Mouse (Mus musculus) heart, postnatal 36 days (tissue): ENCODE measurements around the gene Smg9. TPM values are rescaled to one million over a fixed set of nuclear protein-coding genes. Genes with fewer than 3 reads are reported as not detected.

Experiments used
- DNase-seq, 2 experiments: peaks; one replicate each; pipeline ENCODE4 v3.0.0; 2021 to 2022
- intact Hi-C: fragments of 180-260 bp; cut with DNase I; formaldehyde crosslinking; loops from one replicate; pipeline ENCODE4 v1.15.1; 2025
- total RNA-seq, 2 experiments: library from RNA; stranded (reverse); gene quantifications; 2 replicates each; pipeline ENCODE4 v1.2.3; 2021

The Smg9 gene
- total RNA-seq, 2 experiments from 2014 or later = 7.1 to 9.6 TPM

DNA sequence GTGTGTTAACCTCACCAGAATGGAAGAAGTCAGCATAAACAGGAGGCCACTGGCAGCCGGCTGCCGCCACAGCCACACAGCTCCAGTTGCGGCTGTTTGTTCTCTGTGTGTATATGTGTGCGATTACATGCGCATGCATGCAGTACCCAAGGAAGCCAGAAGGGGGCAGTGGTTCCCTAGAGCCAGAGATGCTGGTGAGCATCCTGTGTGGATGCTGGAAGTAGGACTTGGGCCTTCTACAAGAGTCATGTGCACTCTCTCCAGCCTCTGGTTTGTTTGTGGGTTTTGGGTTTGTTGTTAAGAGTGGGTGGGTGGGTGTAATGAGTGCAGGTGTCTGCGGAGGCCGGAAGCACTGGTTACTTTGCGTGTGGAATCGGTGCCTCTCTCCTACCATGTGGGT, 3.4 kb downstream of the Smg9 start:
- DNase-seq = no peak
- intact Hi-C loops = loop anchor here (10.0 kb wide), 1 partner anchor 268 kb away; the partner anchor contains the start of gene Zfp235

DNA sequence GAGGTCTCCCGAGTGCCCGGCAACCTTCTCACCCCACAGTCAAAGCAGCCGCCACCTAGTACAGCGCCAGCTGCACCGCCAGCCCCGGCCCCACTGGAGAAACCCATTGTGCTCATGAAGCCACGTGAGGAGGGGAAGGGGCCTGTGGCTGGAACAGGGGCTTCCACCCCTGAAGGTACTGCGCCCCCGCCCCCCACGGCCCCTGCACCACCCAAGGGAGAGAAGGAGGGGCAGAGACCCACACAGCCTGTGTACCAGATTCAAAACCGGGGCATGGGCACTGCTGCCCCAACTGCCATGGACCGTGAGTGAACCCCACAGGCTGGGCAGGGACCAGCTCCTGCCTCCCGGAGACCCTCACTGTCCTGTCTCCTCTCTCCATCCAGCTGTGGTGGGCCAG, 6.2 kb downstream of the Smg9 start:
- intact Hi-C loops = loop anchor here (10.0 kb wide), 1 partner anchor 271 kb away; the partner anchor contains the start of gene Zfp235
- DNase-seq = no peak

DNA sequence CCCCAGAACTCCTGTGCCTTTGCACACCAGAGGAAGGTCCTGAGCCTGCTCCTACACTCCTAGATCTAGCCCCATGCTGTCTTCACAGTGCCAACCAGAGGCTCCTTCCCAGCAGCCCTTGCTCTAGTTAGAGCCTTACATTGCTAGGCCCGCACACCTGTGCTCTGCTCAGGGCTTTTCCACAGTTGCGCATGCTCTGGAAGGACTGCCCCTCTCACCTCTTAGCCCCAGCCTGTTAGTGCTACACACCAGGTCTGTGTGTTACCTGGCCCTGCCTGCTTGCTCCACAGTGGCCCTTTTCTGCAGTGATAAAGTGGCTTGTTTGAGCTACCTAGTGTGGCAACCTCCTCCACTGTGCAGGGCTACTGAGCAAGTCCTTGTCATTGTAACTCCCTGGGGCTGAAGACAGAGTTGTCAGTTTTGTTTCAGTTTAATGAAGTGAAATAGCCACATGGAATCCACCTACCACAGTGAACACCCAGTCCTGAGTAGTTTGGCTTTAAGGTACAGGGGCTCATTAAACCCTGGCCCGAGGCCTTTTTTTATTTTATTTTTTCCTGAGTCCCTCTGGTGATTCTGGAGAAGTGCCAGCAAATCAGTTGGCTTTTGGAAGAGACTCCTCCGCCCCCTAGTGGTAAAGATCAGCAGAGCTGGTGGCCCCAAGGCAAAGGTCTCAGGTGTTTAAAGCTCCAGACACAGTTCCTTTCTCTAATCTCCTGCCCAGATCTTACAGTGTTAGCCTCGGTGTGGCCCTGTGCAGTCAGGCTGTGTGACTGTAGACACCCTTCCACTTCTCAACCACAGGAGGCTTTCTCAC, 7.3 kb downstream of the Smg9 start:
- intact Hi-C loops = loop anchor here (1.0 to 10.0 kb wide), 3 partner anchors 42 to 272 kb away; partner anchors contain the start of gene Zfp235
- DNase-seq = peak; percentile 68 to 70

DNA sequence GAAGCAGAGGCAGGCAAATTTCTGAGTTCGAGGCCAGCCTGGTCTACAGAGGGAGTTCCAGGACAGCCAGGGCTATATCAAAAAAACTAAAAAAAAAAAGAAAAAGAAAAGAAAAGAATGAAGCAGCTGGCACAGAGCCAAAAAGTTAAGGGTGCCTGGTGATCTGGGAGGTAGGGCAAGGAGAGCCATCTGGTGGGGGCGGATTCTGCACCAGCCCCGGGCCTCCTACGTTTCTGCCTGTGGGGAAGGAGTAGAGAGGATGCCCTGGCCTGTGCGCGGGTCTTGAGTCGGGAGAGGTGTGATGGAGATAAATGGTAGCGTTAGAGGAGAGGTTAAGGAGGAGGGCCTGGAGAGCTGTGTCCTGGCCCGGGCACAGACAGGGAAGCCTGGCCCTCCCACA, 8.8 kb downstream of the Smg9 start:
- intact Hi-C loops = loop anchor here (10.0 kb wide), 1 partner anchor 273 kb away; the partner anchor contains the start of gene Zfp235
- DNase-seq = no peak

GRCm38 (mm10) chr7:24410123-24410522, 10.7 kb downstream of the Smg9 start:
- DNase-seq = no peak
- intact Hi-C loops = no loop called here

GRCm38 (mm10) chr7:24410831-24411230, 11.4 kb downstream of the Smg9 start:
- intact Hi-C loops = no loop called here
- no peak for DNase-seq

GRCm38 (mm10) chr7:24413630-24414029, 14.2 kb downstream of the Smg9 start:
- intact Hi-C loops = no loop called here
- DNase-seq = no peak

- DNase-seq = no peak
- intact Hi-C loops = no loop called here
These were observed 15.8 kb downstream of the Smg9 start for GRCm38 (mm10) chr7:24415261-24415660.

- intact Hi-C loops = no loop called here
- no peak for DNase-seq
These were observed 20.2 kb downstream of the Smg9 start for GRCm38 (mm10) chr7:24419579-24419978.

- intact Hi-C loops = no loop called here
These were observed 22.2 kb downstream of the Smg9 start for GRCm38 (mm10) chr7:24421648-24422047.

GRCm38 (mm10) chr7:24422251-24422650, 22.8 kb downstream of the Smg9 start:
- intact Hi-C loops = no loop called here
- DNase-seq = no peak

More at GRCm38 (mm10) chr7:24421648-24422047, 22.2 kb downstream of the Smg9 start:
- DNase-seq = no peak

- intact Hi-C loops = no loop called here
- DNase-seq = no peak
These were observed 23.8 kb downstream of the Smg9 start for GRCm38 (mm10) chr7:24423107-24423763.

DNA sequence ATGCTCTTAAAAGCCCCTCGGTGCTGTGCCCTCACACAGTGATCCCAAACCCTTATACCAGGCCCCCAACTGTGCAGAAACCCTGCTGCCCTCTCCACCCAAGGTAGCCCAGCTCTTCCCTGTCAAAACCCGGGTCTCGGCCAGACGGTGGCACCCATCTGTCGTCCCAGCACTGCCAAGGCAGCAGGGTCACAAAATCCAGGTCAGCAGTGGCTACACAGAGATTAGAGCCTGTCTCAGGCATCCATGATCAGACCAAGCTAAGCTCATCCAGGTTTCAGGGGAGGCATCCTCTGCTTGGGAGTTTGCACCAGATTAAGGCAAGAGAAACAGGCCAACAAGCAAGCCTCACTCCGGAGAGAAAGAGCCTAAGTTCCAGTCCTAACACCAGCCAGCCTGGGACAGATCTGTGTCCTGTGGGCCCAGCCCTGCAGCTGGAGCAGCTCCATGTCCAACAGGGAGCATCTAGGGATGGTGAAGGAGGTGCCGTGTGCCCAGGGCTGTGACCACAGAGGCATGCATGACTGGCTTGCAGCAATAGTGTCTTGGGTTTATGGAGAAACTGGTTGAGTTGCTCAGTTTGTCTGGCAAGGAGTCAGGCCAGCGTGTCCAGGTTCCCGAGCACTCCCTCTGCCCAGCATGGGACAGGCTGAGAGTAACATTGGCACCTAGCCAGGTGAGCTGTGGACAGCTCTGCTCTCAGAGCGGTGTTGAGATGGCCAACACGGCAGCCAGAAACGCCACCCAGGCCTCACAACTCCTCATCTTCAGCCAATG, 24.7 kb downstream of the Smg9 start:
- intact Hi-C loops = no loop called here
- DNase-seq = peak; percentile 32 to 37

GRCm38 (mm10) chr7:24425919-24426318, 26.5 kb downstream of the Smg9 start:
- intact Hi-C loops = no loop called here
- no peak for DNase-seq

GRCm38 (mm10) chr7:24427168-24427567, 27.7 kb downstream of the Smg9 start:
- intact Hi-C loops = no loop called here
- DNase-seq = no peak

- intact Hi-C loops = no loop called here
- no peak for DNase-seq
These were observed 29.3 kb downstream of the Smg9 start for GRCm38 (mm10) chr7:24428725-24429124.

GRCm38 (mm10) chr7:24429413-24430112, 30.1 kb downstream of the Smg9 start:
- intact Hi-C loops = no loop called here
- peak; percentile 32 to 41 for DNase-seq

DNA sequence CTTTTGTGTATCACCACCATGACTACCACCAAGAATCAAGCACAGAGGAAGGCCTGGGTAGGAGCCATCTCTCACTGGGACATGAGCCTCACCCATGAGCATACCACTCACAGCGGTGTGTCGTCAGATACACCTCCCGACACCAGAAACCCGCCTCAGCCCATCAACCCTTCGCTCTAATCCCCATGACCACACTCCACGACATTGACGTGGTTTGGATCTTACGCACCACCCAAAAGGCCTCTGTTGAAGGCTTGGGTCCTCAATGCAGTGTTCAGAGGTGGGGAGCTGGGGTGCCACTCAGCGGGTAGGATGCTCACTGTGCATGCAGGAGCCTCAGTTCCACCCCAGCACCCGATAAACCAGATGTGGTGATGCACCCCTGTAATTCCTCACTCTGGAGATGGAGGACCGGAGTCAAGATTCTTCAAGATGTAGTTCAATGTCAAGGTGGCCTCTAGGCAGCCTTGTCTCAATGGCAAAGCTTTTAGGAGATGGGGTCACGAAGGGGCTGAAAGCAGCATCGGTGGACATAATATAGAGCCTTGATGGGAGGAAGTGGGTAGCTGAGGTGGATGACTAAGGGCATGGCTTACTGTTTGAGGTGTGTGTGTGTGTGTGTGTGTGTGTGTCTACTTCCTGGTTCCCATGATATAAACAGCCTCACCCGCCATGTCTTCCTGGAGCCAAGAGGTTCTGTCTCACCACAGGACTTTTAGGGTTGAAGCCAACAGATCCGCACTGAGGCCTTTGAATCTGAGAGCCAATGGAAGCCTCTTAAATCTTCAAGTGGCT, 31.3 kb downstream of the Smg9 start:
- no peak for DNase-seq
- intact Hi-C loops = no loop called here

GRCm38 (mm10) chr7:24431713-24432112, 32.3 kb downstream of the Smg9 start:
- no peak for DNase-seq
- intact Hi-C loops = no loop called here

DNA sequence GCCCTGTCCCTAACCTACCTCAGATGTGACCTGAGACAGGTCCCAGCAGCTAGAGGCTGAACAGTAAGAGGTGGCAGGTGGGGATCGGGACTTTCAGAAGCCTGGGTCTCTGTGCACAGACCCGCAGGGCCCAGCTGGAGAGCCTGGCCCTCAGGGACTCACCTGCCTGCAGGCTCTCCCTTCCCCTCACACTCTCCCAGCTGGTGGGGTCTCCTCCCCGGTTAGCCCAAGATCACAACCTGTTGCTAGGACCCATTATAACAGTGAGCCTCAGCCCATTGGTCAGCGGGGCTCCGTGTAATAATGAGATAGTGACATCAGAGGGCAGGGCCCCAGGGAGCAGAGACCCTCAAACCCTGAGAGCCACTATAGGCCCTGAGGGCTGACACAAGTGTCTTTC, 35.9 kb downstream of the Smg9 start:
- no peak for DNase-seq
- intact Hi-C loops = no loop called here
